Mouse (Mus musculus) heart, adult 9 months (tissue): ENCODE measurements at regions not wholly inside any gene's neighbourhood (a gene's known extent, or its start where the extent isn't known, plus 50 kb on each side); places are given as distances from the start of the nearest gene placed in this dataset.
A peak's percentile ranks its signal among the peaks of the same experiment; 100 is the strongest.

Experiments used
- DNase-seq, 2 experiments: peaks; one replicate each; pipeline ENCODE4 v3.0.0; 2022; ENCODE audit warnings: low spot score in 2 of 2

DNA sequence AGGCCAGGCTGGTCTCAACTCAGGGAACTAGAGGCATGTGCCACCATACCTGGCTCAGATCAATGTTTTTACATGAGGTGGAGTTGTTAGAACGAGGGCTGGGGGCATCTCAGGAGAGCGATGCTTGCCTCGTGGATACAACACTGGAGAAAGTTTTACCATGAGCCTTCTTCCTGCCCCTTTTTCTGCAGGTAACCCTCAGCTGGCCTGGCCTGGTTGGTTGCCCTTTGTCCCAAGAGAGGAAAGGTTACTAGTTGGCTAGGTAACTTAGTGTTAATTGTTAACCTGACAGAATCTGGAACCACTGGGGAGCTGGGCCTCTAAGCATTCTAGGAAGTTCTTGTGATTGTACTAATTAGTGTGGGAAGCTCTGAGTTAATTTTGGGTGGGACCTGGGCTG, 81.0 kb upstream of the Sertad2 start:
- DNase-seq = no peak

DNA sequence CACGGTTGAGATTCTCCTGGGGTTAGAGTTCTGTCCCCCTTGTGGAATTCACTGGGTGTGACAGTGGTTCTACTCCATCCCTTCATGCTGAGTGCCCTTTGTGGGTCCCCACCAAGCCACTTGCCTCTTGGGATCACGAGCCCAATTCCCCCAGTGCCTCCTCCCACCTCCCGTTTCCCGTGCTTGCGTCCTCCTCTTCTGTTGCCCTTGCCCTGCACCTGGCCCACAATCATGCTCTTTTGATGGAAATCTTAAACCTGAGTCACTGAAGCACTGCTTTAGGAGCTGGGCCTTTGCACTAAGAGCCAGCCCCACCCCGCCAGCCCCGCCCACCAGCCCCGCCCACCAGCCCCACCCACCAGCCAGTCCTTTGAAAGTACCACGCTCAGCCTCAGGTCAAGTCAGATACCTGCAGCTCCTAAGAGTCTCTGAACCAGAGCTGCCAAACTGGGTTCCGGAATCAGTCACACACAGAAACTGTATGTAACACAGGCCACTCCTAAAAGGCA, 79.8 kb upstream of the Sertad2 start:
- no peak for DNase-seq

DNA sequence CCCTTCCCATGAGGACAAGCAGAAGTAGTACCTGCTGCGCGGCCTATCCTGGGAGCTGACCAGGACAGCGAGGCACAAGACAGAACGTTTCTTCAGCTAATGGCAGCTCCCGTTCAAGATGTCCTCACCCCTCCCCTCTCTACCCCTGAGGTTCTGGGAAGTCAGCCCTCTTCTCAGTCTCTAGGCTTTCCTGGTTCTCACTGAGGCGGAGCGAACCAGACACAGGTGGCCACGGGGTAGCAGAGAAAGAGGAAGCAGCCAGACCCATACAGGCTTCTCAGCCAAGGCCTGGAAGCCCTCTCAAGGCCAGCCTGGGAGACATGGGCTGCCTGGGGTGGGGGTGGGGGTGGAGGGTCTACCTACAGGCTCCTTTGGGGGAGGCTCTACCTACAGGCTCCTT, 78.5 kb upstream of the Sertad2 start:
- peak in 1 of 2 experiments; percentile 11 for DNase-seq

DNA sequence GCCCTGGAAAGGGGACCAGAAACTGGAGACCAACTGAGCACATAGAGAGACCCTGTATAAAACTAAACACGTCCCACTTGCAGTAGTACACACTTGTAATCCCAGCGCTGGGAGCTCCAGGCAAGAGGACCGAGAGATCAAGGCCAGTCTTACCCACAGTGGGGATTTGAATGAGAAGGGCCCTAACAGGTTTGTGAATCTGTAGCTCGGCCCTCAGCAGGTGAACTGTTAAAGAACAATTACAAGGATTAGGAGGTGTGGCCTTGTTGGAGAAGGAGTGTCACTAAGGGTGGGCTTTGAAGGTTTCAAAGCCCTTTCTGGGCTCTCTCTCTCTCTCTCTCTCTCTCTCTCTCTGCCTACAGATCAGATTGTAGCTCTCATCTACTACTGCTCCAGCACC, 76.5 kb upstream of the Sertad2 start:
- DNase-seq = no peak

- DNase-seq = peak in 1 of 2 experiments; percentile 44
These were observed 74.6 kb upstream of the Sertad2 start for GRCm38 (mm10) chr11:20468319-20469018.

- DNase-seq = peak in 1 of 2 experiments; percentile 11
These were observed 73.7 kb upstream of the Sertad2 start for GRCm38 (mm10) chr11:20469368-20469767.

- no peak for DNase-seq
These were observed 72.7 kb upstream of the Sertad2 start for GRCm38 (mm10) chr11:20470396-20470795.

DNA sequence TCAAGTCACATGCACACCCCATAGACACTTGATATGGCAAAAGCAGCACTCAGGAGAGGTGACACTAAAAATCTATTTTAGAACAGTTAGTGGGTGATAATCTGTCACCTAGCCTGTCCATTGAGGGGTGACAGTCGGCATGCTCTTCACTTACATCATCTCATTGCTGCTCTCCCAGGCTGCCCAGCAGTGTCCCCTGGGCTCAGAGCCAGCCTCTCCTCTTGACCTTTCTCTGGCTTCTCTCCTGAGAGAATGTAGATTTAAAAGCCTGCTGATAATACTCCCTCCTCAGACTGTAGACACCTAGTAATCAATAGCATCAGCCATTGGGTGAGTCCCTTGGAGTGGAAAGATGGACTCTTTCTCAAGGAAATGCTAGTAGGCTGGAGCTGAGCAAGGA, 70.7 kb upstream of the Sertad2 start:
- no peak for DNase-seq

DNA sequence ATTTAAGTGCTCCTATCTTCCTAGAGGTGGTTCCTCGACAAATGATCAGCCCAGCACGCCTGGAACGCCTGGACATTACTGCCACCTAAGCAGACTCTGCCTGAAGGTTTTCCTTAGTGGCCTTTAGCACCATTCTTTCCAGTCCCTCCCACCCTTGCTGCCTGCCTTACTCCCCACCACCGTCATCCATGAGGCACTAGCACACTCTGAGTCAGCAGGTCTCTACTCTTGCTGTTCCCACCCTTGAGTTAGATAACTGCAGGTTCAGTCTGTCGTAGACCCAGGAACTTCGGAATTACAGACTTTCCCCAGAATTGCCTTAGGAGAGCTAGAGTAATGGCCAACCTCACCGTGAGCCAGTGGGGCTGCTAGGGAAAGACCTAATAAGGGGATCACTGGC, 67.4 kb upstream of the Sertad2 start:
- no peak for DNase-seq

GRCm38 (mm10) chr11:20476494-20476893, 66.6 kb upstream of the Sertad2 start:
- no peak for DNase-seq

DNA sequence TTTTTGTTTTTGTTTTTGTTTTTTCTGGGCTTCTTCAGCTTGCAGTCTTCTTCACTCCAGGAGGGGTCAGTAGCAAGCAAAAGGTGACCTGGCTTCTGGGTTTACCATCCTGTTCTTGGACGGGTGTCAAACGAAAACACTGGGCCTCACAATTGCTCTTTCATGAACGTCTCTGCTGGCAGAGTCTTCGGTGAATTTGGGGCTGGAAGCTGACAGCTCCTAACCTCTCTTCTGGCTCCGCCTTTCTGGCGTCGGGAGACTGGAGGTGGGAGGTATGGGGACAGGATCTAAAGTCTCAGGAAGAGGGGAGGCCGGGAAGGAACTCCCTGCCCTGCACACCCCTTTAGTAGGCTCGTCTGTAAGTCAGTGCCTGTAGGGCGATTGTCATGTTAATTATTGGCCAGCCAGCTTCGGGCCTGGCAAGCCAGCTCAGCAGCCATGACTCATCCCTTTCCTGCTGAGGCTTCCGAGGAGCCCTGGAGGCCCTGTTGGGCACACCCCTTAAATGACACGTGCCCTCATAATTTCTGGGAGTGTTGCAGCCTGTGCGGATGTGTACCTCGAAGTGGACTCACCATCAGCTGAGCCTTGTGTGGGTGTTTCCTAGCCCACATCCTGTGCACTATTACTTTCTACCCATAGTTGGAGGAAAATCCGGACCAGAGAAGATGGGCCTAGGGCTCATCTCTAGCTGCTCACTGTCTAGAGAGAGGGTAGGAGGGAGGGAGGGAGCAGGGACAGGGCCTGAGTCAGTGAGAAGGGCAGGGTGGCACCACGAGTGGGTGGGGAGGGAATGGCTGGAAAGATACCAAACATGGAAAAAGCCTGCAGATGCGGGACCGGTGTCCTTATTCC, 65.6 kb upstream of the Sertad2 start:
- peak; percentile 78 to 80 for DNase-seq

- no peak for DNase-seq
These were observed 62.4 kb upstream of the Sertad2 start for GRCm38 (mm10) chr11:20480632-20481031.

DNA sequence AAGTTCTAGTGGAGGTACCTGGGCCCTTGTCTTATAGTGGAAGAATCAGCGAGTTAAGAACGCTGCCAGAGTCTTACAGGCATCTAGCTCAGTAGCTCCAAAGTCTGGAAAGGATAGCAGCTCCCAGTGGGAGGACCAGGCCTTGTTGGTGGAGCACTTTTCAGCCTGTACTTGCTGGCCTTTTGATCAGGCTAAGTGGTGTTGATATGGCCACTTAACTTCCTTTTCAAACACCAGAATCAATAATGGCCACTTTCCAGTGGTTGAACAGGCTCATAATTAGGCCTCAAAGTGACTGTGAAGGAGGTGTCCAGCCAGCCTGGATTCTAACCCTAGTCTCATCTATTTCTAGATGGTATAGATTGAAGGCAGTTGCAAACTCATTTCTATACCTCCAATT, 57.7 kb upstream of the Sertad2 start:
- no peak for DNase-seq
